Mouse (Mus musculus) midbrain, embryonic 11.5 days (tissue): ENCODE data around the gene Efhd2. TPM values are rescaled to one million over a fixed set of nuclear protein-coding genes. Genes with fewer than 3 reads are reported as not detected.

ENCODE experiments used
- ATAC-seq: fragments of 200-750 bp; cut with Nextera tagmentation; 2 replicates; pipeline ENCODE4 v1.8.0; 2017; ENCODE audit warnings: moderate TSS enrichment, moderate library complexity; ENCODE audit not compliant: low FRiP score
- DNase-seq: peaks from one replicate; pipeline ENCODE4 v3.0.0; 2015; ENCODE audit warnings: low spot score; ENCODE audit errors: missing footprints
- H3K27ac ChIP-seq: fragments of 300-500 bp; sonication (generic); 2 replicates; pipeline ENCODE4 v1.5.1; 2014; ENCODE audit warnings: low read depth, low read length
- H3K27me3 ChIP-seq: fragments of 300-500 bp; sonication (generic); 2 replicates; pipeline ENCODE4 v1.6.1; 2014; ENCODE audit warnings: mild to moderate bottlenecking, low read length, moderate library complexity, mixed read lengths; ENCODE audit not compliant: control insufficient read depth, insufficient read depth
- H3K36me3 ChIP-seq: fragments of 300-500 bp; sonication (generic); 2 replicates; pipeline ENCODE4 v1.6.1; 2014; ENCODE audit warnings: mild to moderate bottlenecking, low read length, moderate library complexity, mixed read lengths; ENCODE audit not compliant: control insufficient read depth, insufficient read depth
- H3K4me1 ChIP-seq: fragments of 300-500 bp; sonication (generic); 2 replicates; pipeline ENCODE4 v1.6.1; 2014; ENCODE audit warnings: low read length; ENCODE audit not compliant: control insufficient read depth, insufficient read depth
- H3K4me2 ChIP-seq: fragments of 300-500 bp; sonication (generic); 2 replicates; pipeline ENCODE4 v1.6.1; 2014; ENCODE audit warnings: mild to moderate bottlenecking, moderate library complexity
- H3K4me3 ChIP-seq: fragments of 300-500 bp; sonication (generic); 2 replicates; pipeline ENCODE4 v1.5.1; 2014; ENCODE audit warnings: low read depth, low read length
- H3K9ac ChIP-seq: fragments of 300-500 bp; sonication (generic); 2 replicates; pipeline ENCODE4 v1.6.1; 2014; ENCODE audit warnings: low read length
- H3K9me3 ChIP-seq: fragments of 300-500 bp; sonication (generic); 2 replicates; pipeline ENCODE4 v1.6.1; 2016; ENCODE audit warnings: low read length; ENCODE audit not compliant: control insufficient read depth
- WGBS: fragments of 180-500 bp; shearing (Covaris S2); extraction: QIAGEN DNeasy Blood & Tissue Kit; methylation state at CpG from one replicate; pipeline ENCODE4 v1.1.7; 2014; 5-methylcytosine and 5-hydroxymethylcytosine counted together
- polyA plus RNA-seq: library from polyadenylated mRNA; unstranded; fragments of >200 nt; fragmentation: Nextera tagmentation; extraction: Ambion mirVana; gene quantifications from 2 replicates; pipeline ENCODE4 v1.2.1, GENCODE M21; 2014

The Efhd2 gene
- polyA plus RNA-seq, 1 experiment from 2014 or later = 34.7 TPM

DNA sequence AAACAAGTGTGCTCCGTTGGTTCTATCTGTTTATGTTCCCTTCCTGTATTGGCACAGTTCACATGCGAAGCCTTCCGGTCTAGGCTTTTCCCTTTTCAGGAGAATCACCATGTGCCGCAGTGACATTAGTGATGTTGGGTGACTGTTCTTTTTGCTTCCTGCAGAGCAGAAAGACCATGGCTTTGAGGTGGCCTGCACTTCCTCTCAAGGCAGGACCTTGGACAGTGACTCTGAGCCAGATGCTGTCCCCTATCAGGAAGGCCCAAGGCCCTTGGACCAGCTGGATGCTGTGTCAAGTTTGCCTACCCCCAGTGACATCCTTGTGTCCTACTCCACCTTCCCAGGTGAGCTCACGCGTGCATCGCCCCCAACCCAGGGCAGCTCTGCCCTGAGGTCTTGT, 63.3 kb downstream of the Efhd2 start:
- ATAC-seq (no peak), DNase-seq (no peak)
- Histone ChIP-seq H3K27me3 (no peaks in the 10 kb centered on the region), H3K4me2 (no peak overlapping the region), H3K4me3 (no peak overlapping the region), H3K36me3 (peaks cover 17% of the 10 kb centered on the region; the same call in 1 of the 2 replicates), H3K9ac (no peak overlapping the region), H3K4me1 (no peaks in the 10 kb centered on the region), H3K9me3 (no peaks in the 10 kb centered on the region), H3K27ac (no peak overlapping the region)
- 95% methylated on average over 7 of the region's 7 CpGs for WGBS

DNA sequence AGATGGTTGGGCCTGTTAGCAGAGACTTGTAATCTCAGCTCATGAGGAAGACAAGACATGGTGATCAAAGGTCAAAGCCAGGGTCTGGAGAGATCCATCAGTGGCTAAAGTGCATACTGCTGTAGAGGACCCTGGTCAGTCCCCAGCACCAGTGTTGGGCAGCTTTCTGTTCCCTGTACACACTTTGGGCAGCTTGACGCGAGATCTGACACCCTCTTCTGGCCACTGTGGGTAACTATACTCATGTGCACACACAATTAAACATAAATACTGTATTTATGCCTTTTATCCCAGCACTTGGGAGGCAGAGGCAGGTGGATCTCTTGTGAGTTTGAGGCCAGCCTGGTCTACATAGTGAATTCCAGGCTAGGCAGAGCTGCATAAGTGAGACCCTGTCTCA, 63.7 kb downstream of the Efhd2 start:
- DNase-seq (no peak), ATAC-seq (no peak)
- no peak overlapping the region for H3K4me3 ChIP-seq
- peaks cover 18% of the 10 kb centered on the region; the same call in 1 of the 2 replicates for H3K36me3 ChIP-seq
- H3K9ac ChIP-seq = no peak overlapping the region
- H3K4me1 ChIP-seq = no peaks in the 10 kb centered on the region
- no peaks in the 10 kb centered on the region for H3K27me3 ChIP-seq
- WGBS = 97% methylated on average over 2 of the region's 2 CpGs
- no peaks in the 10 kb centered on the region for H3K9me3 ChIP-seq
- H3K27ac ChIP-seq = no peak overlapping the region
- H3K4me2 ChIP-seq = no peak overlapping the region

DNA sequence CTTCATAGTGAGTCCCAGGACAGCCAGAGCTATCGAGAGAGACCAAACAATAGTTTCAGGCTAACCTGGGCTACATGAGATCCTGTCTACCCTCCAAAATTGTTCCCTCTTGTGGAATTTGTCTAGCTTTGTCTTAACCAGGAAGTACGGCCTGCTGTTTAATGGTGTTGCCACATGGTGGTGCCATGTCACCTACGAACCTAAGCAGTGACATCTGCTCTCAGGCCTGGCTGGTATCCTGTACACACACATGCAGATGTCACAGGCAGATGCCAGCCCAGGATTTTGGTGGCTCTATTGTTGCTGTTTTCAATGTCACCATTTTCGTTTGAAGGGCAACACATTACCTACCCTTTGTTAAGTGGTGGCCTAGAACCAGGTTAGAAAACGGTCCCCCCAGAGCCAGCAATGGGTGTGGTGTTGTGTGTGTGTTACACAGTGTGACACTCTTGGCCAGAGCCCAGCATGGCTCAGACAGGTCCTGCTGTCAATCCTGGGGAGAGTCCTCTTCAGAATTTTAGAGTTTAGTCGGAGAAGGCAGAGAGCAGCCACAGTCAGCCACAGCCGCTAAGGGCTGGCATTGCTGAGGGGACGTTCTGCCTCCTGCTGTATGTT, 64.8 kb downstream of the Efhd2 start:
- no peak overlapping the region for H3K27ac ChIP-seq
- 81% methylated on average over 8 of the region's 8 CpGs for WGBS

More for the DNA sequence above, 64.8 kb downstream of the Efhd2 start:
- Histone ChIP-seq H3K4me1 (no peaks in the 10 kb centered on the region), H3K27me3 (no peaks in the 10 kb centered on the region), H3K9ac (no peak overlapping the region), H3K4me2 (no peak overlapping the region), H3K4me3 (no peak overlapping the region), H3K9me3 (no peaks in the 10 kb centered on the region), H3K36me3 (peaks cover 27% of the 10 kb centered on the region; the same call in 1 of the 2 replicates)
- ATAC-seq (peak; percentile 67; the same call in 1 of the 2 replicates), DNase-seq (peak; percentile 85)

Other genes starting within 250 kb of the Efhd2 start
- 2.4 and 3.0 TPM in 2 replicates for gene Plekhm2, start 210.0 kb downstream of the Efhd2 start, polyA plus RNA-seq
- 0.11 and 1.4 TPM in 2 replicates for gene Rsc1a1, start 189.3 kb downstream of the Efhd2 start, polyA plus RNA-seq
- 17.5 and 18.1 TPM in 2 replicates for gene Ddi2, start 151.5 kb downstream of the Efhd2 start, polyA plus RNA-seq
- gene Agmat, start 128.2 kb downstream of the Efhd2 start, polyA plus RNA-seq = not detected in 2 replicates
- gene Dnajc16, start 84.0 kb downstream of the Efhd2 start, polyA plus RNA-seq = 4.7 and 5.4 TPM in 2 replicates
- gene Casp9, start 81.3 kb downstream of the Efhd2 start, polyA plus RNA-seq = 17.8 and 18.6 TPM in 2 replicates
- not detected in 2 replicates for gene Cela2a, start 48.8 kb downstream of the Efhd2 start, polyA plus RNA-seq
- gene Ctrc, start 28.6 kb downstream of the Efhd2 start, polyA plus RNA-seq = not detected in 2 replicates
- gene Fhad1, start 140.2 kb upstream of the Efhd2 start, polyA plus RNA-seq = 1.7 and 2.4 TPM in 2 replicates
- 11.1 and 12.3 TPM in 2 replicates for gene Tmem51, start 209.4 kb upstream of the Efhd2 start, polyA plus RNA-seq